Mouse (Mus musculus) gastrocnemius, adult 8-10 months (tissue): ENCODE data around the gene Creb5. TPM values are rescaled to one million over a fixed set of nuclear protein-coding genes. Genes with fewer than 3 reads are reported as not detected.

Experiments used
- DNase-seq, 2 experiments: peaks; one replicate each; pipeline ENCODE4 v3.0.0; 2022; ENCODE audit warnings: low spot score in 2 of 2
- total RNA-seq, 4 experiments: library from RNA; stranded (reverse); gene quantifications; 2 replicates each; pipeline ENCODE4 v1.2.4; 2022

The Creb5 gene
- total RNA-seq, 4 experiments from 2014 or later, result 3.0 to 3.6 (median 3.4) TPM

GRCm38 (mm10) chr6:53541798-53542197 is 254.7 kb downstream of the Creb5 start:
- DNase-seq, result no peak

DNA sequence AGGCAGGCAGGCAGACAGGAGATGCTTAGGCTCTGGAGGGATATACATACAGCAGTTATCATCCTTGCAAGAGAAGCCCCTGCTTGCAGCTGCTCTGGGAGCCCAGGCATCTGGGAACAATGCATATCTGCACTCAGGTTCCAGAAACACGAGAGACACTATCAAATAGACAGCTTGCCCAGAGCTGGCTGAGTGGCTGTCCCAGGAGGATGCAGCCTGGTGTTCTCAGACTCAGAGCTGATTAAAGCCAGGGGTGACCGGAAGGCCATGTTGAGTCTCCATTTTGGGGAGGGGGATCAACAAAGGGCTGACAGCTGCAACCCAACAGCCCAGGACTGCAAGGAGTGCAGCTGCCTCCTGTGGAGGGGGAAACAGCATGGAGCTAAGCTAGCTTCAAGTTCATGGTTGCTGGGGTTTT is 258.4 kb downstream of the Creb5 start:
- no peak for DNase-seq

DNA sequence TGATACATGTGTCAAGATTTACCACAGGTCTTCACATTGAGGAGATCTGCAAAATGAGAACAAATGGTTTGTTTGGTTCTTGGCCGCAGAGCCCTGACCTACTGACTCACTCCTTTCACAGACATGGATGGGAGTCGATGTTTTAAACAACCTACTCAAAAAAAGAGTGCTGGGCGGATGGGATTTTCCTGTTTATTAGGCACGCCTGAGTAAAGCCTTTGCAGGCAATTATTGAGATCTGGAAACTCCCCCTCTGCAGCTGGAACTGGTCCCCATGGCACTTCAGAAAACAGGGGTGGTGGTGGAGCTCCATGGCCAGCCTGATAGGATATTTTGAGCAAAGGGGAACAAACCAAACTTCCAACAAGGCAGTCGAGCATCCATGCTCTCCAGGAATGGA is 258.9 kb downstream of the Creb5 start:
- no peak for DNase-seq

DNA sequence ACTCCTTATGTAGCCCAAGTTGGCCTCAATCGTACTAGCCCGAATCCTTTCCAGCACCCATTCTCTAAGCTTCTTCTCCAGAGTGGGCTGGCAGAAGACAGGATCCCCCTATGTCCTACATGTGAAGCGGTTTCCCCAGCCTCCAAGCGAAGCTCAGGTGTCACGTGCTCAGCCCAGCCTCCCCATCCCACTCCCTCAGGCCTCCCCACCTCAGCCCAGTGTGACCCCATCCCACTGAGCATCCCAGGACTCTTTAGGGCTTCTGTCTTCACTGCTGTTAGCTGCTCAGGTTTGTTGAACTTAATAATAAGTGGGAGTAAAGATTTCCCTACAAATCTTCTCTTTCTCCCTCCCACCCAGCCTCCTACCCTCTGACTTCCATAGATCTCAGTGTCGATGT is 261.2 kb downstream of the Creb5 start:
- no peak for DNase-seq

DNA sequence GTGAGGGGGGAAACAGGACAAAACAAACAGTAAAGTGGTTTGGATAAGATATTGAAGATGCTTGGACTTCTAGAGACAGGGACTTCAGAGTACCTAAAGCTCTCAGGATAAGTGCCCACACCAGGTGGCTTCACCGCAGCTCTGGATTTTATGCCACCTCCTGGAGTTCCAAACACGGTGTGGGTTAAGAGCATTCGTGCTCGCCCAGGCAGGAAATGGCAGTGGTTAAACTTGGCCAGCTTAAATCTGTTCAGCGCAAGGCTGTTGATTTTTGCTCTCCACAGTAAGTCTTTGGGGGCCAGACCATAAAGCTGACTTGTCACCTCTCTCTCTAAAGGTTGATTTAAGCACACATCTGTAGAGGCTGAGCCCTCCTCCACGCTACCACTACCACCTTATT is 262.3 kb downstream of the Creb5 start:
- no peak for DNase-seq

DNA sequence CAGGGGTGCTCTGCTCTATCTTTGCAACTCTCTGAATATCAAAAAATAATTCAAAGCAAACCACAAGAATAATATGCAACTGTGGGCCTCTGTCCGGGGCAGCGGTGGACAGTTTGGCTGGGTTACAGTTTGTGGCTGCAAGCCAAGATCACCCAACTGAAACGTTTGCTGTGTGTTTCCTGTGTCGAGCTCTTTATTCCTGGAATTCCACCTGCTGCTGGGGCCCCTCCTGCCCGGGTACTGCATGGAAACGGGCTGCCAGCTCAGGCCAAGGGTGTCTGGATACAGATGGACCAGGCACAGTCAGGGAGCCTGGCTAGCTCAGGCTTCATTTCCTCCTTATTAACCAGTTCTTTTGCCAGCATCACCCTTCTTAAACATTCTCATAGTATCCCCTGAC is 269.0 kb downstream of the Creb5 start:
- no peak for DNase-seq

DNA sequence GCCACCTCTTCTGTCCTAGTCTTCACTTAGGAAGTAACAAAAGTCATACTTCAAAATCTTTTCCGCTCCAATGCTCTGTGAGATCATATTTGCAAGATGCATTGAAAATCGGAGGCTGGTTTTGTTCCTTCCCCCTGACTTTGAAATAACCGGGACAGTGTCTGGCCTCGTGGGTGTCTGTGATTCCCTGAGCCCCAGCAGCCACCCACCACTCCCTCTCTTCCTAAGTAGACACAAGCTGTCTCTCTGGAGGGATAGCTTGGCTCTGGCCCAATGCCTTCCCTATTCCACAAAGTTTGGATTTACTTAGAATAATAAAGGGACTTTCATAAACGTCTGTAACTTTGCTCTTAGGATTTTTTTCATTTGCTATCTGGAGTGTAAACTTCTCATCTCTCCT is 273.9 kb downstream of the Creb5 start:
- DNase-seq, result no peak

DNA sequence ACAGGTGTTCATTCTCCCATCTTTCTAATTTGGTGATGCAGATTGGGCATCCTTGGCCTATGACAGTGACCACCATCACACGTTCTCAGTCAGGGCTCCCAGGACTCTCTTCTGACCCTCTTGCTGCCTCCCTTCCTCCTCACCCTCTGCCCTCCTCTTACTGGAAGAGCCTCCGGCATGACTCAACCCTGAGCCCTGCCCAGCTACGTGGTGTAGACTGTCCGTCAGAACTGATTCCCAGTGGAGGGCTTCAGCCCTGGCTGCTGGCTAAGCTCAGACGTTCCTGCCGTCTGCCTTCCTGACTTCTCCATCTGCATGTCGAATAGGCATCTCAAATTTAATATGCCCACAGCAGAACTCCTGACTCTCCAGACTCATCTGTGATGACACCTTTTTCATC is 275.5 kb downstream of the Creb5 start:
- no peak for DNase-seq

DNA sequence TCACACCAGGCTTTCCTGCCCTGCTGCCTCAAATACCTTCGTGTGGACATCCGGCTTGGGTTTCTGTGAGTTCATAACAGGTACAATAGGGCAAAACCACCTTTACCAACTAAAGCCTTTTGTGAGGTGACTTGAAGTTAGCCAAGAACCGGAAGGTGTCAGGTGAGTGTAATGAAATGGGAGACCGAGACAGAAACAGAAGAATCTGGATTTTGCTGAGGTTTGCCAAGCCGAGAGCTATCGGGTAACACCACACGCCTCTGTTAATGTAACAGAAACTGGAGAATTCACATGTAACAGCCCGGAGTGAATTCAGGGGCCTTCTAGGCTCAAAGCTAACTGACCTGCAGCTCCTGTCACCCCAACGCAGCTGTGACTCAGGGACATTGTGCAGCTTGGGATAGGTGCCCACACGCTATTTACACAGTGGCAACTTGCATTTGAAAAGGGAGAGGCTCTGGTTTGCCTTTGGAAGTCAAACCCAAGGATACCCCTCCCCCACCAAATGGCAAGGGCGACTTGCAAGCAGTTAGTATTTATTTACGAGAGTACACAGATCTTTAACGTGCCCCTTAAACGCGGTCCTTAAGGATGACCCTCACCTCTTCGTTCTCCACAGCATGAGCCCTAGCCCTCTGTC is 276.6 kb downstream of the Creb5 start:
- no peak for DNase-seq

DNA sequence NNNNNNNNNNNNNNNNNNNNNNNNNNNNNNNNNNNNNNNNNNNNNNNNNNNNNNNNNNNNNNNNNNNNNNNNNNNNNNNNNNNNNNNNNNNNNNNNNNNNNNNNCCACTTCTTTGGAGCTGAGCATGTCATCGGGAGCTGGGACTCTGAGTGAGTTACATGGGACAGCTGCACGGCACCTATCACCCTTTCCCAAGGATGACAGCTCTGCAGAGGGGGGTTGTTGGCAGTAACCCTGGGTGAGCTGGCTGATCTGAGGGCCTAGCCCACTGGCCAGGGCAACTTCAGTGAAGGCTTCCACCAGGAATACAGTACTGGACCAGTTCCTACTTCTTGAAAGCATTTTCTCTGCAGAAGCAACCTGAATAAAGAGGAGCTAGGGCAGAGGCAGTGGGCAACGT is 282.4 kb downstream of the Creb5 start:
- DNase-seq, result no peak

DNA sequence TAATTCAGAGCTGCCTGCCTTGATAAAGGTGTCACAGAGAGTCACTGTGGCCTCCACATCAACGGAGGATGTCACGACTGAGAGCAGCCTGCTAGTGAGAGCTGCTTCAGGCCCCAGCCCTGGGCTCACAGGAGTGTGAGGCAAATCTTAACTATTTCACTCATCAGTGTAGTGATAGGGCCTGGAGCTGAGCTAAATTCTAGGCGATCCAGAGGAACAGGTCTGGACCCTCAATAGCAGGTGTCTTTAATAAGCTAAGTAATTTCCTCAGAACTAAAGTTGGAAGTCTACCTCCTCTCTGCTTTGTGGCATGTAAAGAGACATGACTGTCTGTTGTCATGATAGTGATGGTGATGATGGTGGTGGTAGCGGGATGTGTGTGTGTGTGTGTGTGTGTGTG is 283.8 kb downstream of the Creb5 start:
- no peak for DNase-seq

GRCm38 (mm10) chr6:53571571-53572122 is 284.6 kb downstream of the Creb5 start:
- DNase-seq, result no peak

DNA sequence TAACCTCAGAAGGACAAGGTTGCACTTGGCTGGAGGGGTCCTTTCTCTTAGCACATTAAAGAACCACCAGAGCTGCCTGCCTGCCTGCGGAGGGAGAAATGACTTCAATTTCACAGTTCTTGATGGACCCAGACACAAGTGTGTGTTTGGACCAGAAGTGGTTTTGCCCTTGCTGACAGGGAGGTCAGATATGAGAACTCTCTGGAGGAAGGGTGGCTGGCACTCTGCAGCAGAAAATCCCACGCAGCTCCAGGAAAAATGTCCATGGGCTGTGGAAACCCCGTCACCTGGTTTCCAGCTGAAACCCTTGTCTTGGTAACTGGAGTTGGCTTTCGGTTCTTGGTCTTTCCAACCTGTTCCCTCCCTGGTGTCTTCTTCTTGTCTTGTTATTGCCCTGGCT is 285.4 kb downstream of the Creb5 start:
- no peak for DNase-seq

- peak; percentile 85 to 88 for DNase-seq
Observed at GRCm38 (mm10) chr6:53572979-53573710, 286.1 kb downstream of the Creb5 start.

DNA sequence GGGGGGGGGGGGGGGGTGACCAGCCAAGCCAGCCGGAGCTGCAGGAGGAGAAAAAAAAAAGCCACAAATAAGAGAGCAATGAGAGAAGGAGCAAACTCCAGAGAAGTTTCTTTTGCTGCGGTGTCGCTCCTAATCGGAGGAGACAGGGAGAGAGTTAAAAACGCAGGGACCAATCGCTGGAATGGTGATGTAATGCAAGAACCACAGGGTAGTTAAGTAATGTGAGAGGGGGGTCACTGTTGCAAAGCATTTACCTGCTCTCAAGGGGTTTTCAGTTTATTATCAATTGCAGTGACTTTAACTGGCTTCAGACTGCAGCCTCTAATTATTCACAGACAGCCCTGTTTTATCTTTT is 286.6 kb downstream of the Creb5 start:
- no peak for DNase-seq

DNA sequence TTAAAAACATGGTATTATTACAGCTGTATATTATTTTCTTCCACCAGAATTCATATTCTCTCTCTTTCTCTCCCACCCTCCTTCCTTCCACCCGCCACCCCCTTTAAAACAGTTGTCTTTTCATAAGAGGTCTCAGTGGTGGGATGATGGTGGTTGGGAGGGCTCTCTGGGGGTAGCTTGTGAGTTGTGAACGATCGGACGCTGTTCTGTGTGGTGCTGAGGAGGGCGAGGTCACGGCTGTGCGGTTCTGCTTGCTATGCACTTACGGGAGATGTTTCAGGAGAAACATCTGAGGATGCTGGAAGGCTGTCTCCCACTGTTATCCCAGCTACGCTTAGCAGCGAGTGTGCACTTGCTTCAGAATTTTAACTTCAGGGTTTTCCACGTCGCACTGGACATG is 287.0 kb downstream of the Creb5 start:
- DNase-seq, result no peak

DNA sequence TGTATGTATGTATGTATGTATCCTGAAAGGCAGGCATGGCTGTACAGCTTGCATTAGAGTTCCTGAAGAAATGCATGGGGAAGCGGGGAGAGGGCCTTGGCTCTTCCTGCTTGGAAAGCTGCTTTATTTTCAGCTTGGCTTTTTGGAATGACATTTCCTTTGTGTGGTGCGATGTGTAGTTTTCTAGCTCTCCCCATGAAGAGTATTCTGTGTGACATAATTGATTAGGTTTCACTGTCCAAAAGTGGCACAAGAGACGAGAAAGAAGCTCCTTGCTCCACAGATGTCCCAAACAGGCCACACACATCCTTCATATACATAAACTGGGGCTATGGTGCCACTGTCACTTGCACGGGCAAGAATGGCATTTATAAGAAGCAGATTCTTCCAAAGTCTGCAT is 288.1 kb downstream of the Creb5 start:
- DNase-seq, result no peak

GRCm38 (mm10) chr6:53575836-53576235 is 288.8 kb downstream of the Creb5 start:
- DNase-seq, result no peak

DNA sequence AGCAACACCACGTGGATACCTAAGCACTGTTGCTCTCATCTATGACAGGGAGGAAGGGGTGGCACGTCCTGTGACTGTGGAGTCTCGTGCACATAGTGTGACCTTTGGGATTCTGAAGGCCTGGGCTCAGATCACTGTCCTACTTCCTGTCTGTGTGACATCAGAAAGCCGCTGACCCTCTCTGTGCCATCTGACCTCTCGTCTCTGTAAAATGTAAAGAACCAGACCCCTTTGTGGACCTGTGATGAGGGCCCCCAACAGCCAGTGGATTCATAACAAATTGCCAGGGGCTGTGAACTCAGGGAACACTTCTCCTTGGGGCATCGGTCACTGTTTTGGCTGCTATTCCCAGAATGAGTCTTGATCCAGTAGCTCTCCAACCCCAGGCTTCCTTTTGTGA is 289.8 kb downstream of the Creb5 start:
- DNase-seq, result no peak

- no peak for DNase-seq
Observed at GRCm38 (mm10) chr6:53577776-53578175, 290.7 kb downstream of the Creb5 start.

- DNase-seq, result no peak
Observed at GRCm38 (mm10) chr6:53580346-53580745, 293.3 kb downstream of the Creb5 start.

DNA sequence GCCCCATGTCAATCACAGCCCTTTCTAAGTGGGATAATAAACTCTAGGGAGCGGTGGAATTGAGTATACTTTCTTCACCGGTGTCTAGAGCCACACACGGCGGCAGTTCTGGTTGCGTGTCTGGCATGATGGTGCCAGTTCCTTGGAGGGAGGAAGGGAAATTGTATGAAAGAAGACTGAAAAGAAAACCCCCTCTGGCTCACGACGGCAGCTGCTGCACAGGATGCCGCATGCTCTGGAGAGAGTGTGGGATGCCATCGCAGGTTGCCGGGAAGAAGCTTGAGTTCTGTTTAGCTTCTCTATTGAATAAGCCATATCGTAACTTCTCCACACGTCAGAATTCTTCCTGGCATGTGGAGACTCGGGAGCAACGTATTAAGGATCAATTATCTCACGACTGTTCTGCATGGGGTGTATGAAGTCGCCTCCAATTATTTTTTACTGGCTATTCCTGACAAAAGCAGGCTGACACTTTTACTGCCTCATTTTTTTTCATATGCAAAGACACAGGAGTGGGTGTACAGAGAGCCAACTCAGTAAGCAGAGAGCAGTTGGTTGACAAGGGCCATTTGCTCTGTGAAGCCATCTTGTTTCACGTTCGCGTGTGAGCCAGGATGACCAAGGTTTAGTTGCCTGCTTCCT is 296.3 kb downstream of the Creb5 start:
- DNase-seq, result no peak
